ENCODE assay signal across 8 mouse cellular contexts in genomic region chr16:65562864-65563206, GRCm38 (mm10). TPM values are rescaled to one million over a fixed set of nuclear protein-coding genes. Genes with fewer than 3 reads are reported as not detected.
DNase-seq lines count a peak whose midpoint lies in the region; ATAC-seq and TF ChIP-seq lines count a peak whose summit lies in the region.

No protein-coding gene starts in this region.

- H3K4me3 ChIP-seq in lung, adult 2 months (replicated peaks; ENCODE audit: extremely low read depth, low read depth, low read length), result peak overlapping the region; percentile 86
- peak overlapping the region; percentile 89 for H3K4me3 ChIP-seq in embryonic facial prominence, embryonic 15.5 days (replicated peaks)
- peak overlapping the region; percentile 94 for H3K4me3 ChIP-seq in intestine, embryonic 16.5 days (ENCODE audit: low read length)
- H3K4me3 ChIP-seq in neural tube, embryonic 13.5 days, result peak overlapping the region; percentile 98

- peak; percentile 60 for ATAC-seq in embryonic facial prominence, embryonic 15.5 days (ENCODE audit: insufficient number of reproducible peaks, low FRiP score, low TSS enrichment, low read depth)
- ATAC-seq in intestine, embryonic 16.5 days, result peak; percentile 37
- ATAC-seq in neural tube, embryonic 13.5 days (ENCODE audit: low read depth), result peak; percentile 71

- H3K4me1 ChIP-seq in lung, adult 2 months (ENCODE audit: control insufficient read depth, insufficient read depth, low read length), result peaks cover 6% of the 10 kb centered on the region; the same call in 1 of the 2 replicates
- H3K4me1 ChIP-seq in embryonic facial prominence, embryonic 15.5 days, result 0 out of 2 replicates have a peak, but pooled peaks cover 9% of the 10 kb centered on the region
- peaks cover 14% of the 10 kb centered on the region for H3K4me1 ChIP-seq in intestine, embryonic 16.5 days (ENCODE audit: control insufficient read depth, insufficient read depth, low read length)
- H3K4me1 ChIP-seq in neural tube, embryonic 13.5 days (replicated peaks), result peaks cover 34% of the 10 kb centered on the region

- peak overlapping the region; percentile 93 for H3K9ac ChIP-seq in embryonic facial prominence, embryonic 15.5 days
- peak overlapping the region; percentile 91 for H3K9ac ChIP-seq in intestine, embryonic 16.5 days (ENCODE audit: low read depth, low read length)
- peak overlapping the region; percentile 94 for H3K9ac ChIP-seq in neural tube, embryonic 13.5 days

- WGBS in lung, adult 2 months, result 3% methylated on average over 10 of the region's 10 CpGs
- WGBS in embryonic facial prominence, embryonic 15.5 days, result 1% methylated on average over 10 of the region's 10 CpGs
- WGBS in intestine, embryonic 16.5 days, result under 1% methylated on average over 10 of the region's 10 CpGs
- 0% methylated on average over 10 of the region's 10 CpGs for WGBS in neural tube, embryonic 13.5 days

- TF ChIP-seq CTCF in lung, adult 2 months (IDR thresholded peaks at IDR 0.05; ENCODE audit: insufficient read depth, low read length), result no peak

- peak overlapping the region; percentile 68 for H3K4me2 ChIP-seq in embryonic facial prominence, embryonic 15.5 days (replicated peaks)
- peak overlapping the region; percentile 73 for H3K4me2 ChIP-seq in intestine, embryonic 16.5 days (ENCODE audit: low read depth, low read length)
- peak overlapping the region; percentile 86 for H3K4me2 ChIP-seq in neural tube, embryonic 13.5 days

- no peak for DNase-seq in lung, adult 2 months
- DNase-seq in lung, postnatal 10 days, result no peak
- no peak for DNase-seq in spleen, adult 12 weeks (ENCODE audit: low spot score)
- no peak for DNase-seq in thymus, postnatal 10 days (ENCODE audit: low spot score in 2 of 2)
- no peak for DNase-seq in left cerebral cortex, adult 11 months (ENCODE audit: low spot score)

- no peaks in the 10 kb centered on the region for H3K9me3 ChIP-seq in embryonic facial prominence, embryonic 15.5 days (replicated peaks)
- H3K9me3 ChIP-seq in intestine, embryonic 16.5 days (ENCODE audit: control insufficient read depth, low read length), result no peaks in the 10 kb centered on the region
- H3K9me3 ChIP-seq in neural tube, embryonic 13.5 days, result no peaks in the 10 kb centered on the region

- H3K27ac ChIP-seq in embryonic facial prominence, embryonic 15.5 days (replicated peaks), result no peak overlapping the region
- peak overlapping the region; percentile 33; the same call in 1 of the 2 replicates for H3K27ac ChIP-seq in intestine, embryonic 16.5 days (ENCODE audit: low read length)
- H3K27ac ChIP-seq in neural tube, embryonic 13.5 days (replicated peaks), result peak overlapping the region; percentile 84

- H3K36me3 ChIP-seq in embryonic facial prominence, embryonic 15.5 days, result 0 out of 2 replicates have a peak, but pooled peaks cover 2% of the 10 kb centered on the region
- no peaks in the 10 kb centered on the region for H3K36me3 ChIP-seq in intestine, embryonic 16.5 days (ENCODE audit: control insufficient read depth, insufficient read depth, low read length)
- H3K36me3 ChIP-seq in neural tube, embryonic 13.5 days, result no peaks in the 10 kb centered on the region

- no peaks in the 10 kb centered on the region for H3K27me3 ChIP-seq in embryonic facial prominence, embryonic 15.5 days
- H3K27me3 ChIP-seq in intestine, embryonic 16.5 days (replicated peaks; ENCODE audit: control insufficient read depth, insufficient read depth, low read length), result no peaks in the 10 kb centered on the region
- no peaks in the 10 kb centered on the region for H3K27me3 ChIP-seq in neural tube, embryonic 13.5 days

- TF ChIP-seq POLR2A in lung, adult 2 months (IDR thresholded peaks at IDR 0.05; ENCODE audit: borderline replicate concordance, extremely low read depth, low read depth, low read length), result no peak

RNA-seq across cellular contexts. Expression of gene Chmp2b, which starts 0.3 kb away (rescaled TPM):
- 16.4 and 17.4 TPM in 2 replicates for polyA plus RNA-seq in lung, adult 2 months (2012; rRNA removed)
- polyA plus RNA-seq in embryonic facial prominence, embryonic 15.5 days (2015; fragmentation: Nextera tagmentation; extraction: Ambion mirVana), result 141 and 142 TPM in 2 replicates
- polyA plus RNA-seq in intestine, embryonic 16.5 days (2015; fragmentation: Nextera tagmentation; extraction: Ambion mirVana), result 138 and 149 TPM in 2 replicates
- 194 and 213 TPM in 2 replicates for polyA plus RNA-seq in neural tube, embryonic 13.5 days (2015; fragmentation: Nextera tagmentation; extraction: Ambion mirVana)

RNA-seq across cellular contexts. Expression of gene Pou1f1, which starts 42.5 kb away (rescaled TPM):
- not detected in 2 replicates for polyA plus RNA-seq in lung, adult 2 months (2012; rRNA removed)
- not detected in 2 replicates for polyA plus RNA-seq in embryonic facial prominence, embryonic 15.5 days (2015; fragmentation: Nextera tagmentation; extraction: Ambion mirVana)
- polyA plus RNA-seq in intestine, embryonic 16.5 days (2015; fragmentation: Nextera tagmentation; extraction: Ambion mirVana), result not detected in 2 replicates
- not detected in 2 replicates for polyA plus RNA-seq in neural tube, embryonic 13.5 days (2015; fragmentation: Nextera tagmentation; extraction: Ambion mirVana)
